Mouse (Mus musculus) hindbrain, postnatal 0 days (tissue): ENCODE results near the gene Dtd1. TPM values are rescaled to one million over a fixed set of nuclear protein-coding genes. Genes with fewer than 3 reads are reported as not detected.

ENCODE experiments used
- ATAC-seq: fragments of 200-750 bp; cut with Nextera tagmentation; 2 replicates; pipeline ENCODE4 v1.8.0; 2017; ENCODE audit warnings: mild to moderate bottlenecking, moderate TSS enrichment, moderate library complexity
- DNase-seq: peaks from one replicate; pipeline ENCODE4 v3.0.0-alpha.2; 2015; ENCODE audit warnings: low spot score
- H3K27ac ChIP-seq: fragments of 300-500 bp; sonication (generic); 2 replicates; pipeline ENCODE4 v1.5.1; 2014; ENCODE audit warnings: mild to moderate bottlenecking
- H3K27me3 ChIP-seq: fragments of 300-500 bp; sonication (generic); 2 replicates; pipeline ENCODE4 v1.6.1; 2014; ENCODE audit warnings: low read length, mixed read lengths; ENCODE audit not compliant: insufficient read depth
- H3K36me3 ChIP-seq: fragments of 300-500 bp; sonication (generic); 2 replicates; pipeline ENCODE4 v1.6.1; 2014; ENCODE audit warnings: low read length, mixed read lengths; ENCODE audit not compliant: insufficient read depth
- H3K4me1 ChIP-seq: fragments of 300-500 bp; sonication (generic); 2 replicates; pipeline ENCODE4 v1.6.1; 2014; ENCODE audit warnings: antibody characterized with exemption, low read length, mixed read lengths; ENCODE audit not compliant: insufficient read depth
- H3K4me2 ChIP-seq: fragments of 300-500 bp; sonication (generic); 2 replicates; pipeline ENCODE4 v1.6.1; 2014; ENCODE audit warnings: low read depth, mild to moderate bottlenecking, low read length, moderate library complexity, mixed read lengths
- H3K4me3 ChIP-seq: fragments of 300-500 bp; sonication (generic); 2 replicates; pipeline ENCODE4 v1.5.1; 2014; ENCODE audit warnings: low read length
- H3K9ac ChIP-seq: fragments of 300-500 bp; sonication (generic); replicated peaks from 2 replicates; pipeline ENCODE4 v1.6.1; 2014; ENCODE audit warnings: mild to moderate bottlenecking, low read length, moderate library complexity, mixed read lengths
- H3K9me3 ChIP-seq: fragments of 300-500 bp; sonication (generic); 2 replicates; pipeline ENCODE4 v1.6.1; 2016; ENCODE audit warnings: low read length, mixed read lengths
- CTCF ChIP-seq: IDR thresholded peaks from 2 replicates; pipeline ENCODE4 v1.5.1; 2016; ENCODE audit warnings: antibody characterized with exemption, control low read depth, low read depth
- WGBS: fragments of 180-500 bp; shearing (Covaris S2); extraction: QIAGEN DNeasy Blood & Tissue Kit; methylation state at CpG from one replicate; pipeline ENCODE4 v1.1.7; 2014; 5-methylcytosine and 5-hydroxymethylcytosine counted together
- microRNA-seq, 2 experiments: library from miRNA; unstranded; fragments of <30 nt; microRNA quantifications; one replicate each; pipeline ENCODE4; 2016
- polyA plus RNA-seq: library from polyadenylated mRNA; unstranded; fragments of >200 nt; fragmentation: Nextera tagmentation; extraction: Ambion mirVana; gene quantifications from 2 replicates; pipeline ENCODE4 v1.2.1, GENCODE M21; 2015
- total RNA-seq: library from RNA; depleted of rRNA; stranded (reverse); fragments of >200 nt; gene quantifications from 2 replicates; pipeline ENCODE4 v1.2.3, GENCODE M21; 2014; rRNA removed

Dtd1 gene
- total and polyA plus RNA-seq, 2 experiments from 2014 or later = 68.5 to 172 TPM

DNA sequence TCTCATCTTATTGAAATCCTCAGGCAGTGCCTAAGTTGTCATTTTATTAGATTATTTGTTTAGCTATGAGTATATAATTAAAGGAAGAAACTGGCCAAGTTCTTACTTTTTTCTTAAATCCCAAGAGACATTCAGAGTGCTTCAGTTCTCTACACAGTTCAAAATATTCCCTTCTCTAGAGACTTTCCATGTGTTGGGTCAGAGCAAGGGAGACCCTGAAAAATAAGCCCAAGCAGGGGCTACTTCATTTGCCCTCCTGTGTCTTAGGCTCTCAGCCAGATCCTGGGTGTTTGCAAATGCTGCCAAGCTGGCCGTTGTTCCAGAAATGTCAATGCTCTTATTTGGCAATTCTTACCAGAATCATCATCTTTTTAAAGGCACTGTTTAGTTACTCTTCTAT lies 183.5 kb downstream of the Dtd1 start:
- DNase-seq (no peak), ATAC-seq (no peak)
- Histone ChIP-seq H3K27me3 (no peaks in the 10 kb centered on the region), H3K4me3 (no peak overlapping the region), H3K4me2 (no peak overlapping the region), H3K27ac (no peak overlapping the region), H3K9ac (no peak overlapping the region), H3K9me3 (no peaks in the 10 kb centered on the region), H3K4me1 (no peaks in the 10 kb centered on the region), H3K36me3 (no peaks in the 10 kb centered on the region)
- WGBS = 39% methylated on average over 1 of the region's 1 CpGs
- no peak for TF ChIP-seq CTCF

DNA sequence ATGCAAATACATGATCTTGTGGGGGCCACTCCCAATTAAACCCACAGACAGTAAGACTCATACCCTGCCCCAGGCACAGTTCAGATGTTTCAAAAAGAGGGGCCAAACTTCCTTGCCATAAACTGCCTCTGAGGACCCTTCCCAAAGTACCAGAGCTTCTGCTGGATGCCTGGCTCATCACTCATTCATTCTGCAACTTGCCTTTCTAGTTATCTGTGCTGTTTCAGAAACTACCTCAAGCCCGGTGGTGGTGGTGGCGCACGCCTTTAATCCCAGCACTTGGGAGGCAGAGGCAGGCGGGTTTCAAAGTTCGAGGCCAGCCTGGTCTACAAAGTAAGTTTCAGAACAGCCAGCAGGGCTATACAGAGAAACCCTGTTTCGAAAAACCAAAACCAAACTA lies 184.1 kb downstream of the Dtd1 start:
- H3K27ac ChIP-seq = no peak overlapping the region
- H3K27me3 ChIP-seq = no peaks in the 10 kb centered on the region
- no peak overlapping the region for H3K4me3 ChIP-seq
- H3K4me2 ChIP-seq = no peak overlapping the region
- TF ChIP-seq CTCF = no peak
- H3K9ac ChIP-seq = no peak overlapping the region
- ATAC-seq (no peak), DNase-seq (no peak)
- WGBS = 96% methylated on average over 6 of the region's 6 CpGs
- H3K9me3 ChIP-seq = no peaks in the 10 kb centered on the region
- no peaks in the 10 kb centered on the region for H3K4me1 ChIP-seq
- no peaks in the 10 kb centered on the region for H3K36me3 ChIP-seq

DNA sequence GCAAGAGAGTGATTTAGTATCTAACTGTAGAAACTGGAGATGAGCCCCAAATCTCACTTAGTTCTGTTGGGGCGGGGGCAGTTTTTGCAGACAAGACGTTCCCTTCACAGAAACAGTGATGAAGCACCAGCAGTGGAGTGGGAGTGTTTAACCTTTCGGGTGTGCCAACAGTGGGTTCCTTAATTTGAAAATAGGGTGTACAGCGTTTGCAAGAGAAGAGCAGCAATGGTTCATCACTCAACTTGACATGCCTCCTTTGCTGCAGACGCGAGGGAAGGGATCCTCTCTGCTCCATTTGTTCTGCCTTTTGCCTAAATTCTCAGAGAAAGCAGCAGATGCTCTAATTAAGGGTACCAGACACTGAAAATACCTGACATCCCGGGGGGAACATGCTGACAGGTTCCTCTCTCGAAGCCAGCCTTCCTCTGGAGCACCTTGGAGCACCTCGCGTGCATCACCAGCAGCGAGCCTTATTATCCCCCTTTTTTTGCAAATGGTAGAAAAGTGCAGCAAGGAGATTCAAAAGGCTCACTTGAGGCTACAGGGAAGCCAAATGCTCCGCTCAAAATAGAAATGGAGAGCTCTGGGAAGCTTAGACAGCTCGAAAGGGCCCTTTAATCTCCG lies 192.1 kb downstream of the Dtd1 start:
- H3K9ac ChIP-seq = no peak overlapping the region
- no peaks in the 10 kb centered on the region for H3K36me3 ChIP-seq
- no peaks in the 10 kb centered on the region for H3K4me1 ChIP-seq
- WGBS = 58% methylated on average over 14 of the region's 14 CpGs
- no peaks in the 10 kb centered on the region for H3K9me3 ChIP-seq
- DNase-seq (no peak), ATAC-seq (no peak)
- no peak overlapping the region for H3K4me2 ChIP-seq
- no peaks in the 10 kb centered on the region for H3K27me3 ChIP-seq
- no peak overlapping the region for H3K27ac ChIP-seq
- H3K4me3 ChIP-seq = no peak overlapping the region
- TF ChIP-seq CTCF = no peak

DNA sequence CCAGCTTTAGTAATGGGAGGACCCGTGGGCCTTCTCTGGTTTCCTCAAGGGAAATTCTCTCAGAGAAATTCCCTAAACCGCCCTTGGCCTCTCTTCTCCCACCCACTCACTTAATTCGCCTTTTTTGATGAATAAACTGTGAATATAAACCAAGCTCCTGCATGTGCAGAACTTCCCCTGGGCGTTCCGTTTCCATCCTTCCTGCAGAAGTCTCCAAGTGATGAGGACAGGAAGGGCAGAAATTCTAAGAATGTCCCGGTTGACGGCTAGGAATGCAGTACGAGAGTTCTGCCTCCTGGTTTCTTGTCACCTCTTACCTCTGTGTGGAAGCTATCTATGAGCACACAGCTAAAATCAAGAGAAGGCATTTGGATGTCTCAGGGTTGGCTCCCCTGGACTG lies 197.8 kb downstream of the Dtd1 start:
- TF ChIP-seq CTCF = no peak
- 76% methylated on average over 8 of the region's 8 CpGs for WGBS
- H3K27me3 ChIP-seq = no peaks in the 10 kb centered on the region
- DNase-seq (no peak), ATAC-seq (no peak)
- no peak overlapping the region for H3K9ac ChIP-seq
- H3K27ac ChIP-seq = no peak overlapping the region
- H3K36me3 ChIP-seq = no peaks in the 10 kb centered on the region
- H3K9me3 ChIP-seq = no peaks in the 10 kb centered on the region
- H3K4me1 ChIP-seq = no peaks in the 10 kb centered on the region
- no peak overlapping the region for H3K4me2 ChIP-seq
- H3K4me3 ChIP-seq = no peak overlapping the region

DNA sequence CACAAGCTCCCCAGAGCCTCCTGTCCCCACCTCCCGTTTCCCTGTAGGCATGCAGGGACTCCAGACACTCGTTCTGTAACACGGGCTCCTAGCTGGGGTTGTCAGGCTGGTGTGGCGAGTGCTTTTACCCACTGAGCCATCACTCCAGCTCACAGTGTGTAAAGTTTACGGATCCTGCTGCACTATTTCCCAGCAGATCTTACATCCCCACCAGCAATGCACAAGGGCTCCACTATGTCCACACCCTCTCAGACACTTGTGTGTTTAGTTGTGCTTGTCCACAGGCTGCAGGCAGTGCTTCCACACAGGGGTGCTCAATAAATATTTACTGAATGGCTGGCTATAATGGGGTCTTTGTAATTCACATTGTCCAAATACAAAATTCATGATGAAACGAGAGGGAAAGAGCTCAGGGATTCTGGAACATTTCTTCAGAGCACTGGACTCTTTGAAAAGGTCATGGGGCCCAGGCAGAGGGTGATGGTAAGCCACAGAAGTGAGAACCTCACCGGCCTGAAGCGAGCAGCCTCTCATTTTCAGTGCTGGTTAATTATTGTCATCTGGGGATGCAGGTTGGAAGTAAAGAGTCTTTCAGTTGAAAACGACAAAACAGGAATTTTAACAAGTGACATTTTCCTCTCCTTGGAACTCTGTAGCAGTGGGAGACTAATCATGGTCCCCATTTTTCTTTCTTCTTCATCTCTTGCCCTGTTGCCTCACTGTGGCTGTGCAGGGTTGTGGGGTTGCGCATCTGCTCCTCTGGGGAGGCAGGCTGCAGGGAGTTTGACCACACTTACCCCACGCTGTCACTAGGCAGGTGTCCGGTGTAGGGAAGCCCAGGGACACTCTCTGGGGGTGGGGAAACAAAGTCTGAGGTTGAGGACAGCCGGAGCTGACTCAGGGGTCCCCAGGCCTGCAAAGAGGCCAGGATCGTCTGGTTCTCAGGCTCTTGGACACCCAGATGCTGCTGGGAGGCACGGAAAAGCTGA lies 208.4 kb downstream of the Dtd1 start:
- H3K4me3 ChIP-seq = no peak overlapping the region
- H3K9me3 ChIP-seq = no peaks in the 10 kb centered on the region
- ATAC-seq (no peak), DNase-seq (no peak)
- H3K27ac ChIP-seq = no peak overlapping the region
- no peaks in the 10 kb centered on the region for H3K27me3 ChIP-seq
- H3K4me2 ChIP-seq = no peak overlapping the region
- no peaks in the 10 kb centered on the region for H3K36me3 ChIP-seq
- no peak for TF ChIP-seq CTCF
- WGBS = 56% methylated on average over 15 of the region's 15 CpGs
- H3K4me1 ChIP-seq = no peaks in the 10 kb centered on the region
- no peak overlapping the region for H3K9ac ChIP-seq

Small RNAs within 50 kb of the gene (microRNA-seq; reads per million reads assigned to microRNA genes)
- 0 reads per million in 2 experiments for gene Gm24823

Other genes with a start within 250 kb of the Dtd1 start
- 22.7 and 23.5 TPM in 2 replicates for gene Kat14, start 230.9 kb upstream of the Dtd1 start, total RNA-seq
- gene Kat14, start 230.9 kb upstream of the Dtd1 start, polyA plus RNA-seq = 18.6 and 22.5 TPM in 2 replicates
- gene Pet117, start 230.9 kb upstream of the Dtd1 start, total RNA-seq = 2.4 TPM in 1 of 2 replicates, not detected in the other
- gene Pet117, start 230.9 kb upstream of the Dtd1 start, polyA plus RNA-seq = 2.8 and 3.1 TPM in 2 replicates
- gene Dzank1, start 72.5 kb upstream of the Dtd1 start, total RNA-seq = 29.1 and 30.7 TPM in 2 replicates
- gene Dzank1, start 72.5 kb upstream of the Dtd1 start, polyA plus RNA-seq = 22.7 and 24.2 TPM in 2 replicates
- gene Polr3f, start 72.2 kb upstream of the Dtd1 start, total RNA-seq = 19.0 and 23.5 TPM in 2 replicates
- 24.9 and 25.7 TPM in 2 replicates for gene Polr3f, start 72.2 kb upstream of the Dtd1 start, polyA plus RNA-seq
- gene Rbbp9, start 49.0 kb upstream of the Dtd1 start, total RNA-seq = 15.8 and 16.7 TPM in 2 replicates
- gene Rbbp9, start 49.0 kb upstream of the Dtd1 start, polyA plus RNA-seq = 35.2 and 38.2 TPM in 2 replicates
- 73.3 and 85.9 TPM in 2 replicates for gene Sec23b, start 43.7 kb upstream of the Dtd1 start, total RNA-seq
- 61.5 and 64.9 TPM in 2 replicates for gene Sec23b, start 43.7 kb upstream of the Dtd1 start, polyA plus RNA-seq
- 18.9 and 21.7 TPM in 2 replicates for gene Smim26, start 5.8 kb upstream of the Dtd1 start, total RNA-seq
- gene Smim26, start 5.8 kb upstream of the Dtd1 start, polyA plus RNA-seq = 72.7 and 75.9 TPM in 2 replicates
- not detected in 2 replicates for gene Scp2d1, start 223.8 kb downstream of the Dtd1 start, total RNA-seq
- gene Scp2d1, start 223.8 kb downstream of the Dtd1 start, polyA plus RNA-seq = not detected in 2 replicates